Mouse (Mus musculus): Measurements from ENCODE around the gene Appbp2. TPM values are rescaled to one million over a fixed set of nuclear protein-coding genes. Genes with fewer than 3 reads are reported as not detected.

The Appbp2 gene
- polyA plus RNA-seq (2014; fragmentation: Illumina TruSeq; extraction: RNeasy Lipid Tissue Mini Kit (QIAGEN cat#74804); ENCODE audit: insufficient read depth, low read depth, low replicate concordance) = 9.0 TPM

GRCm38 (mm10) chr11:85234990-85235841, at the start of gene Appbp2:
TSS of gene Appbp2 (minus strand) at chr11:85235130.

GRCm38 (mm10) chr11:85170058-85170740, 64.7 kb downstream of the Appbp2 start, which contains the start of gene 1700125H20Rik:
TSS of gene 1700125H20Rik (plus strand) at chr11:85170404.

GRCm38 (mm10) chr11:85139581-85140540, 95.1 kb downstream of the Appbp2 start, which contains the start of gene Usp32:
TSS of gene Usp32 (minus strand) at chr11:85140161.

Other genes starting within 250 kb of the Appbp2 start
- gene Usp32, start 95.0 kb downstream of the Appbp2 start, polyA plus RNA-seq (2014; fragmentation: Illumina TruSeq; extraction: RNeasy Lipid Tissue Mini Kit (QIAGEN cat#74804); ENCODE audit: insufficient read depth, low read depth, low replicate concordance) = 7.3 TPM
- not detected for gene 1700125H20Rik, start 64.7 kb downstream of the Appbp2 start, polyA plus RNA-seq (2014; fragmentation: Illumina TruSeq; extraction: RNeasy Lipid Tissue Mini Kit (QIAGEN cat#74804); ENCODE audit: insufficient read depth, low read depth, low replicate concordance)
- 9.4 TPM for gene Ppm1d, start 76.1 kb upstream of the Appbp2 start, polyA plus RNA-seq (2014; fragmentation: Illumina TruSeq; extraction: RNeasy Lipid Tissue Mini Kit (QIAGEN cat#74804); ENCODE audit: insufficient read depth, low read depth, low replicate concordance)
- gene Bcas3, start 118.0 kb upstream of the Appbp2 start, polyA plus RNA-seq (2014; fragmentation: Illumina TruSeq; extraction: RNeasy Lipid Tissue Mini Kit (QIAGEN cat#74804); ENCODE audit: insufficient read depth, low read depth, low replicate concordance) = 22.0 TPM